Mouse (Mus musculus): ENCODE data around the gene Inhbc.
A peak's percentile ranks its signal among the peaks of the same experiment; 100 is the strongest.

Gene Inhbc

DNA sequence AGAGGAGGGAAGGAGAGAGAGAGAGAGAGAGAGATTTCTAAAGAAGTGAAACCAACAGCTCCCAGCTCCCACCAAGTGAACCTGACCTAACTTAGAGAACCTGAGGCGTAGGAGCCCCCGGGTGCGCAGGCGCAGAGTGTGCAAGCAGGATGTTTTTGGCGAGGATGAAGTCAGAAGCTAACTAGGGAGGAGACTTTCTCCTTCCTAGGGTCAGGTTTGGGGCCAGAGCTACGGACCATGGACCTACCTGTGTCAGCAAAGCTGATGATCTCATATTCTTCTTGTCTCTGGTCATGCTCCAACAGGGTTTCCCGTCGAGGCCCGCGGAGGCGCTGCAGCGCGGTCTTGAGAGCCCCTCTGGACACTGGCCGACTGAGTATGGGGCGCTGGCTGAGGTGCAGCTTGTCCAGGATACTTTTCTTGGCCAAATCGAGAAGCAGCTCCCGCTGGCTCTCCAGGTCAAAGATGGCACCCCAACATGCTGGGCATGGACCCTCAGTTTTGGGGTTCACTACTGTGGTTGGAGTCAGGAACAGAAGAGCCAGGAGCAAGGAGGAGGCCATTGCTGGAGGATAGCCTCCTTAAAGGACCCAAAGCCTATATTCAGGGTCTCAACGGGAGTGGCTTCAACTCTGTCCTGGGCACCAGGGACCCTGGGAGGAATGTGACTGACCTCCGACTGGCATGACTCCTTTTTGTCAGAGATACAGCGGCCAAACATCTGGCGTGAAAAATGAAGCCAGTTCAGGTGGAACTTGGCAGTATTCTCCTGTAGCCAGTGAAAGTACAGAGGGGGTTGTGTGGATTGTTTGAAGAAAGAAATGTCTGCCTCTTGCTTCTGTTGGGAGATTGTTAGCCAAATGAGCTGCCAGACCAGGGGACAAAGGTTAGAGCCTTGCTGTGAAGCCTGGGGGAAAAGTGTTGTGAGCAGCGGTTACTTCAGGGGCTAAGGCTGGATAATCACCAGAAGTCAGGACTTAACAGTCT lies at the start of gene Inhbc:
TSS of gene Inhbc (minus strand) at position 598 of the 987 bp plus-strand sequence.
- DNase-seq (ENCODE audit: low read depth, low spot score) = no peak

DNA sequence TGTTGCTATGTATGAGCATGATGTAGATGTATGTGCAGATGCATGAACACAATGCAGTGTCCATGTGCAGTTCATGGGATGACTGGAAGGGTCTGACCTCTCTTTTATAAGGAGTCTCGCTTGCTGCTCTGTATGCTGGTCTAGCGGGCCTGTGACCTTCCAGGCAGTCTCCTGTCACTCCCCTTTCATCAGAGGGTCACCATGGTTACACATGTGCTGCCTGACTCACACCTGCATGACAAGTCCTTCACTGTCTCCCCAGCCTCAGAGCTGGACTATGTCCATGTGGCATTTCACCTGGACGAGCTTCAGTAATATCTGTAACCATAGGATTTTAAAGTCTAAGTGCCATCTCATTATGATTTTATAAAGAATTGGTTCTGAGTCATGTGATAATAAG lies 43.9 kb upstream of the Inhbc start:
- DNase-seq (ENCODE audit: low read depth, low spot score) = no peak

DNA sequence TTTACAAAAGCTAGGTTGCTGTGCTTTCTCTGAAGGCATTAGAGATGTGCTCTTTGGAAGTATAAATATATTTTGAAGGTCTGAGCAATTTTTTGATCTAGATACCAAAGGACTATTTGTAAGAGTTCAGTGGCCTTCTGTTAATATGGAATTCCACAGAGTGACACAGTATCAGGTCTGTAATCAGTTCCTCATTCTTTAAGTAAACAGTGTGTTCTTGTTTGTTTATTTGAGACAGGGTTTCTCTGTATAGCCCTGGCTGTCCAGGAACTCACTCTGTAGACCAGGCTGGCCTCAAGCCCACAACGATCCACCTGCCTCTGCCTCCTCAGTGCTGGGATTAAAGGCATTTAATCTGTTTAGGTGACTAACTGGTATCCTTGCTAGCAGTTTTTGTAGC lies 43.4 kb upstream of the Inhbc start:
- DNase-seq (ENCODE audit: low read depth, low spot score) = no peak

DNA sequence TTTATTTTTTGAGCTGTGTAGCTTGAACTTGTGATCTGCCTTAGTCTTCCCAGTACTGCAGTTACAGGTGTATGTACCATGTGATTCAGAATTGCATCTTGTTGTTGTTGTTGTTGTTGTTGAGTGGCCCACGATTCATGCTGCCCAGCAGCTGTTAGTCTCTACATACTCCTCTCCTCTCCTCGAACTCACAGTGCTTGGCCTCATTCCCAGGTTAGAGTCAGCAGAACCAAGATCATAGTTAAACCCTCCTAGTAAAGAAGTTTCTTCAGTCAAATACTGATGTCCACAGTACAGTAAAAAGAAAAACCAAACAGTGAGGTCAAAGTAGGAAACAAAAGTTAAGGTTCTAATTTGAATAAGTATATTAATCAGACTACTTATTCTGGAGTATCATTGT lies 42.5 kb upstream of the Inhbc start:
- DNase-seq (ENCODE audit: low read depth, low spot score) = no peak

DNA sequence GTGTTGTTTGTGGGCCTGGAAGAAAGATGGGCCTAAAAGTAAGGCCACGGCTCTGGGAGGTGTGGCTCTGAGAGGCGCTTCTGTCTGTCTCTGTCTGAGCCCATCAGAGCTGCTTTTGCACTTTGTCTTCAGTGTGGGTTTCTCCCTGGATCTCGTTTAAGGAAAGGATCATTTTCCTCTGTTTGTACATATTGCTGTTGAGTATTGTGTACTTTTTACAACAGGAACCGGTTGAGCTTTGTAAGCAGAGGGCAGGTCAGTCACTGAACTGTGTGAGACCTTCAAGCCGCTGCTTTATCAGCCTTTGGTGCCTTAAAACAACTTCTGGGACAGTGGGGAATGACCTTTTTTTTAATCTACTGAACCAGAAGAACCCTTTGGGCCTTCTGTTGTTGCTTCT lies 41.9 kb upstream of the Inhbc start:
- no peak for DNase-seq (ENCODE audit: low read depth, low spot score)

DNA sequence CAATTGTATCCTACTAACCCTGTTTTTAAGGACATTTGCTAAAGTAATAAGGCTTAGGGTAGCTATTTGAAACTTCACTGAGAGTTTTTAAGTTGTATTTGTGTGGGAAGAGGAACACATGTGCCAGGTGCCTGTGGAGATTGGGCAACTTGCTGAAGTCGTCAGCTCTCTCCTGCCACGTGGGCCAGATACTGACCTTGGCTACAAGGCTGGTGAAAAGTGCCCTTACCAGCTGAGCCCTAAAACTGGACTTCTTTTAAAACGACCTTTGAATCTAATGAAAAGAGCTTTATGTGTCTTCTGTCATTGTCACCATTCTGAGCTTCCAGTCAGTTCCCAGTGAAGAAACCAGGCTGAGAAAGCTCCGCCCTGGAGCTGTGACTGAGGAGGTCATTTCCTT lies 37.2 kb upstream of the Inhbc start:
- peak; percentile 21 for DNase-seq (ENCODE audit: low read depth, low spot score)

DNA sequence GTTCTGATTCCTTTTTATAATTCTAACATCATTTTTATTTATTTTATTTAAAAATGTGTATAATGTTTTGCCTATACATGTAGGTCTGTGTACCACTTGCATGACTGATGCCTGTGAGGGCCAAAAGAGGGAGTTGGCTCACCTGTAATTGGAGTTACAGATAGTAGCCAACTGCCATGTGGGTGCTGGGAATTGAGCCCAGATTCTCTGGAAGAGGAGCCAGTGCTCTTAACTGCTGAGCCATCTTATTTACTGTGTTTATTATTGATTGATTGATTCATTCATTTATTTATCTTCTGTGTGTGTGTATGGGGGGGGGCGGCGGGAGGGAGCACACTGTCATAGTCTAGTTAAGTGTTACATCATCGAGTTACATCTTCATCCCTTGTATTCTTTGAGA lies 34.5 kb upstream of the Inhbc start:
- DNase-seq (ENCODE audit: low read depth, low spot score) = no peak

DNA sequence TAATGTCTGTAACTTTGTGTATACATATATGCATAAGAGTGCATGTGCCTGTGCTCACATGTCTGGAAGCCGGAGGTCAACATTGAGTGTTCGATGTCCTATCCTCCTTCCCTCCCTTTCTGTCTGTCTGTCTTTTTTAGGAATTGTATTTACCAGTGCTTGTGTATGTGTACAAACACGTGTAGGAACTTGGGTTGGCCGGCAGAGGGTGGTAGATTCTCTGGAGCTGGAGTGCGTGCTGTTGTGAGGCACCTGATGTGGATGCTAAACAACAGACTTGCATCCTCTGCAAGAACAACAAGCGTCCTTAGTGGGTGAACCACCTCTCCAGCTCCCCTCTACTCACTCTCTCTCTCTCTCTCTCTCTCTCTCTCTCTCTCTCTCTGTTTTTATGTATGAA lies 21.5 kb upstream of the Inhbc start:
- no peak for DNase-seq (ENCODE audit: low read depth, low spot score)

DNA sequence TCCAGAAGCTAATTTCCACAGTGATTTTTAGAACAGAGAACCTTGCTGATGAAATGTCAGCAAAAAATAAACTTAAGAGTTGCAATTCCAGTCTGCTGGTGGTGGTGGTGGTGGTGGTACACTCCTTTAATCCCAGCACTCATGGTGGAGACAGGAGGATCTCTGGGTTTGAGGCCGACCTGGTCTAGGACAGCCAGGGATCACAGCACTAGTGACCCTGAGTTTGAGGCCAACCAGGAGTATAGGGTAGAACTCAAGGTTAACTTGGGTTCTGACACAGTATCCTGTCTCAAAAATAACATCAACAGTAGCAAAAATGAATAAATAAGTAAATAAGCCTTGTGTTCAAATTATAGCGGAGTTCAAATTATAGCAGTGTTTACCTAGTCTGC lies 11.5 kb upstream of the Inhbc start:
- no peak for DNase-seq (ENCODE audit: low read depth, low spot score)

DNA sequence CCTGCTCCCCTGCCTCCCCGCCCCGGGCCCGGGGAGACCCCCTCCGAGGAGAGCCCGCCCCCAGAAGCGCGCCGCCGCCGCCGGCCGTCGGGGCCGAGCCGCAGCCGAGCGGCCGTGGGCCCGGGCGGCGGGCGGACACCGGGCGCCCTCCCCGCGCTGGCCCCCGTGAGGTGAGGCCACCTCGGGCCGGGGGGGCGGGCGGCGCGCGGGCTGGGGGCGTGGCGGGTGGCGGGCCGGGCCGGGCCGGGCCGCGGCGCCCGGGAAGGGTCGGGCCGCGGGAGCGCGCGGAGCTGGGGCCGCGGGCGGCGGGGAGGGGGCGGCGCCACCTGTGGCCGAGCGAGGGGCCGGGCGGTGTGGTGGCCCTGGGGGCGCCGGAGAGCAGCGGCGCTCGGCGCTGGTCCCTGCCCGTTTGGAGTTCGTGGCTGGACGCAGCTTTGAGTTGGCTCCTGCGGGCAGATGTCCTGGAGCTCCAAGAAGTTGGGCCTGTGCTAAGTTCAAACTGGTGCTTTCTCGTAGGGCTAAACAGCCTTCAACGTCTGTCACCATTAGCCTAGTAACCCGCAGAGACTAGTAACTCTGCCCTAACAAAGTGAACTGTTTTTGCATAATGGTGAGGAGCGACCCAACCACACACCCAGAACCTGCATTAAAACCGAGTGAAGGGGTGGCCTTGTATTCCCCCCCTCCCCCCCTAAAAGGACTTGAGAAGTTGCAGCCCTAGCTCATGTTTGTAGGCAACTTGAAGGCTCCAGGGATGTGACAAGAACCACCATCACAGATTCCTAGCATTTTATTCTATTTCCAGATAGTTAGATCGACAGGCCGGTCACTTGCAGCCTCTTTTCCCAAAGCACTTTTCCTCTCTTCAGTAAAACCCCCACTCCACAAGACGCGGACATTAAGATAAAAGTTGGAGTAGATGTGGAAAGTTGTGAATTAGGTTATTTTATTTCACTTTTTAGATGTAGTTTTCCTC lies 10.8 kb upstream of the Inhbc start:
- peak; percentile 23 for DNase-seq (ENCODE audit: low read depth, low spot score)

DNA sequence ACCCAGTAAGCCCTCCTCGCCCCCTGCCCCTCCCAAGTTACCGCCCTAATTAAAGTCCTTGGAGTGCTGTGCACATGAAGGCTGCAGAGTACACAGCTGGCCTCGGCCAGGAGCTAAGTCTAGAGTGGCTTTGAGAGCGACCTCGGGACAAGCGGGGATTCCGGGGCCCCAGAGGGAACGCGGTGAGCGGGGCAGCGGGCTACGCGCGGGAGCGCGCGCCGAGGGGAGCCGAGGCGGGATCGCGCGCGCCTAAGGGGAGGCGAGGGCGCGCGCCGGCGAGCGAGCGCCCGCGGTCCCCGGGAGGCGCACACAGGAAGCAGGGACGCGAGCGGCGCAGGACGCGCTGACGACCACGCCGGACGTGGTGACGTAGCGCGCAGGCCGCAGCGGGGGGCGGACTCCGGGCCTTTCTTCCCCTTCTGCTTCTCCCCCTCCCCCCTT lies 10.0 kb upstream of the Inhbc start, which contains the start of gene R3hdm2:
TSS of gene R3hdm2 (plus strand) at position 77 of the 441 bp plus-strand sequence.
- peak; percentile 86 for DNase-seq (ENCODE audit: low read depth, low spot score)

DNA sequence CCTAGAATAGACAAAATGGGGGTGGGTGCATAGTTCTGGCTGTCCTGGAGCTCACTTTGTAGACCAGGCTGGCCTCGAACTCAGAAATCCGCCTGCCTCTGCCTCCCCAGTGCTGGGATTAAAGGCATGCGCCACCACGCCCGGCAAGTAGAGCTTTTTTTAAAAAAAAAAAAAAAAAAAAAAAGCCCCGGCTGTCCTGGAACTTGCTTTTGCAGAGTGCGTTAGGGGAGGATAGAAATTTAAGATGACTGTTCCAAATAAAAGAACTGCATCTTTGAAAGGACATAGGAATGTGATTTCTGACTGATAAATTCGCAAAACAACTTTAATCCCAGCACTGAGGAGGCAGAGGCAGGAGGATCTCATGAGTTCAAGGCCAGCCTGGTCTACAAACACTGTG lies 9.4 kb upstream of the Inhbc start:
- no peak for DNase-seq (ENCODE audit: low read depth, low spot score)

DNA sequence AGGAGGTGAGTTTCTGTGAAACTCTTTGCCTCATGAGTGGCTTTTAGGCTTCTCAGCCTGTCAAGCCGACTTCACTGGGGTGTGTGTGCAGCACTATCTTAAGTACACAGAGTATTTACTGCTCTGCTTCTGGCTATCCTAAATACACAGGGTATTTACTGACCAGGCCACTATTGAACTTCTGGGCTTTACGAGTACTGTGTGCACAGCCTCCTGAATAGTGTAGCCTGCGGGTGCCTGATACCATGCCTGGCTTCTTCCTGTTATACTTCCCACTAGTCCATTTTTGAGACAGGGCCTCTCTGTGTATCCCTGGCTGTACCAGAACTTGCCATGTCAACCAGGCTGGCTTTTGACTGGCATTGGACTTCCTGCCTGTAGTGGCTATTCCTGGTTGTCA lies 7.5 kb upstream of the Inhbc start:
- DNase-seq (ENCODE audit: low read depth, low spot score) = no peak

DNA sequence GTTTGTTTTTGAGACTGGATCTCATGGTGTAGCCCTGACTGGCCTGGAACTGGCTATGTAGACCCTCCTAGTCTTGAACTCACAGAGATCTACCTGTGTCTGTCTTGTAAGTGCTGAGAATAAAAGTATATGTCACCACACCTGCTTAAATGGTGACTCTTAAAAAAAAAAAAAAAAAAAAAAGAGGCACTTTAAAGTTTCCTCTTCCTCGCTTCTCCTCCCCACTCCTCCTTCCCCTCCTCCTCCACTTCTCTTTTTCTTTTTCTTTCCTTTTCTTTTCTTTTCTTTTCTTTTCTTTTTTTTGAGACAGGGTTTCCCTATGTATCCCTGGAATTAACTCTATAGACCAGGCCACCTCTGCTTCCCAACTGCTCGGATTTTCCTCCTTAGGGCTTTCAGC lies 792 bp upstream of the Inhbc start:
- DNase-seq (ENCODE audit: low read depth, low spot score) = no peak

DNA sequence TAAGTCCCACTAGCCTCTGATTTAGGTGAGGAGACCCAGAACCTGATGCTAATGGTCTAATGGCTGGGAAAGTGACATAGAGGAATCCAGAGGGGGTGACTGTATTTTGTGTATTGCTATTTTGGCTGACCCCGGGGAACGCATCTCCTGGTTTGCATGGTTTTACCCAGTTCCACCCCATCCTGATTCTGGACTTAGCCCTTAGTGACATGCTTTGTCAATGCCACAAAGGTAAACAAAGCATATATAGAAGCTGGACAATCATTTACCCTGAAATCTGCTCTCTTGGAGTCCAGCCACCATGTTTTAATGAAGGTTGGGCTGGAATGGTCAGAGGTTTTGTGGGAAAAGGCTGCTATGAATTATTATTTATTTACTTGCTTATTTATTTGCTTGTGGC lies 2.0 kb downstream of the Inhbc start:
- DNase-seq (ENCODE audit: low read depth, low spot score) = no peak

DNA sequence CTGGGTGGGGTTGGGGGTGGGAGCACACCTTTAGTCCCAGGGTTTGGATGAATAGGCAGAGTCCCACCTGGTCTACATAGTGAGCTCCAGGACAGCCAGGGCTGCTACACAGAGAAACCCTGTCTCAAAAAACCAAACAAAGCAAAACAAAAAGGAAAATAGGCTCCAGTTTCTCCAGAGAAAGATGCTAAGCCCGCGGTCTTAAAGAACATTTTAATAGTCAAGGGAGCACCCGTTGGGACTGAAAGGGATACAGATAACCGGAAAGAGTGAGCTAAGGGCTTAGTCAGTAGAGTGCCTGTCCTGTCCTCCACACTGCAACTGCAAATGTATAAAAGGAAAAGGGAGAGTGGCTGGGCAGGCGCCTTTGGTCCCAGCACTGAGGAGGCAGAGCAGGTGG lies 3.1 kb downstream of the Inhbc start:
- DNase-seq (ENCODE audit: low read depth, low spot score) = no peak

DNA sequence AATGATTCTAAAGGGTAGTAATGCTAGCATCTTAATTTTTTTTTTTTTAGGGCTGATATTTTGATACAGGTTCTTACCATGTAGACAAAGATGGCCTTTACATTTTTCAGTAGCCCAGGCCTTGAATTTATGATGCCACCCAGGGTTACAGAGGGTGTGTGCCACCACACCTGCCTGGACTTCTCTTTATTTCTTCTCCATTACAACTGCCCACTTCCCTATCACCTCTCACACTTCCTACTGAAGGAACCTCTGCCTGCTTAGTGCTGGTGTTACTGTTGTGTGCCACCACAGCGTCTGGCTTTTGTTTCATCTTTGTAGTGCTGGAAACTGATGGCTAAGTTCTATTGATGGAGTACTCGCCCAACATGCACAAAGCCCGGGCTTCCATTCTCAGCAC lies 9.5 kb downstream of the Inhbc start:
- no peak for DNase-seq (ENCODE audit: low read depth, low spot score)

DNA sequence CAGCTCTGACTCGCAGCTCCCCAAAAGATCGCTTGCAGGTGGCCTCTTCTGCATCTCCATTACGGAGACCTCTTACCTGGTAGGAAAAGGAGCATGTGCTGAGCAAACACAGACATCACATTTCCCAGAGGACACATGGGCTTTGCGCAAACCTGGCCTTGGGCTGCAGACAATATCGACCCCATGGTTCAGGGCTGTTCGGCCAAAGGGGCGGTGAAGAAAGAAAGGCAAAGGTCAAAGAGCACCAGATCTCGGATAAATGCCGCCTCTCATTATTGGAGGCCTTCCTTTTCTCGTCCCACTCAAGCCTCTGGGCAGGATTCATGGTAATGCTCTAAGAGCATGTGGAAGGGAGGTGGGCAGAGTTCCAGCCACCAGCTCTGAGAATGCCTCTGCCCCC lies 14.9 kb downstream of the Inhbc start:
- DNase-seq (ENCODE audit: low read depth, low spot score) = no peak

DNA sequence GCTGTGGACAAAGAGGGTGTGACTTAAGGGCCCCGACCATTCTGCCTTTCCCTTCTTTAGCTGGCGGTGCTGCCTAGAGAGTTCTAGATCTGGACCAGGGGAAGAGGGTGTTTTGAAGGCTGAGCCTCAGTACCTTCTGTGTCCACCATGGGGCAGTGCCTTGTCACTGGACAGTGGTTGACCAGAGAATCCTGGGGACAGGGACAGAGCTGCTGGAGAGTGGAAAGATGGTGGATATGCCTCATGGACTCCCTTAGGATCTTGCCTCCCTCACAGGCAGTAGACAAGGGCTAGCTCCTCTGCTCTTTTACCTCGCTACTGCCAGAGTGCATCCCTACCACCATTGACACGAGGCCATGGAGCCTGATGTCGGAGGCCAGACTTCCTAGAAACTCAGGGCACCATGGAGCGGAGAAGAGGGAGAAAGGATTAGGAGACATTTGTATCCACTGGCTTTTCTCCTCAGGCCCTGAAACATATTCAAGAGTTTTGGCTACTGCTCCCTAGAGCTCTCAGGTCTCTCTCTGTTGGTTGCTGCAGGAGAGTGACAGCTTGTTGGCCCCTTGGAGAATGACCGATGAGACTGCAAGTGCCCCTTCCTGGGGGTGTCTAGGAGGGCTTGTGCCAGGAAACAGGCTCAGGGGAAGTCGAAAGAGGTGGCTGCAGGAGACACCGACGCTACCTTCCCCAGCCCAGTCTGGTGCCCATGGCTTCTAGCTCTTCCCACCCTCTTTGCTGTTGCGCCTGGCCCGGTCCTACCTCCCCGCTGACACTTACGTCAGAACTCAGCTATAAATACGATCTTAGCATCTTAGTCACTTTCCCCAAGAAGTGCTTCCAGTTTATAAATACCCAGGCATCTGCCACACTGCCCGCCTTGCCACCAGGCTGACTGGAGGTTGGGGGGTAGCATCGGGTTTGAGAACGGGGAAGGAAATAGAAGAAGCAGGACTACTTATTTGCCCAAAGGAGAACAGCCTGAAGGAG lies 16.0 kb downstream of the Inhbc start, which contains the start of gene Inhbe:
TSS of gene Inhbe (minus strand) at position 503 of the 987 bp plus-strand sequence.
- peak; percentile 68 for DNase-seq (ENCODE audit: low read depth, low spot score)

DNA sequence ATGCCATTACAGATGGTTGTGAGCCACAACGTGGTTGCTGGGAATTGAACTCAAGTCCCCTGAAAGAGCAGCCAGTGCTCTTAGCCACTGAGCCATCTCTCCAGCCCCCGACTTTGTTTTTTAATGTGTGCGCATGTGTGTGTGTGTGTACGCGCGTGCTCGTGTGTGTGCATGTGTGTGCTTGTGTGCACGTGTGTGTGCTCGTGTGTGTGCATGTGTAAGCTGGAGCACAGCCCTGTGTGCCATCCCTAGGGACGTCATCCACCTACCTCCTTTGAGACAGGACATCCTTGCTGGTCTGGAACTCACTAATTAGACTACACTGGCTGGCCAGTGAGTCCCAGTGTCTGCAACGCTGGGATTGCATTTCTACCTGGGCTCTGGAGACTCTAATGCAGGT lies 17.5 kb downstream of the Inhbc start:
- no peak for DNase-seq (ENCODE audit: low read depth, low spot score)

DNA sequence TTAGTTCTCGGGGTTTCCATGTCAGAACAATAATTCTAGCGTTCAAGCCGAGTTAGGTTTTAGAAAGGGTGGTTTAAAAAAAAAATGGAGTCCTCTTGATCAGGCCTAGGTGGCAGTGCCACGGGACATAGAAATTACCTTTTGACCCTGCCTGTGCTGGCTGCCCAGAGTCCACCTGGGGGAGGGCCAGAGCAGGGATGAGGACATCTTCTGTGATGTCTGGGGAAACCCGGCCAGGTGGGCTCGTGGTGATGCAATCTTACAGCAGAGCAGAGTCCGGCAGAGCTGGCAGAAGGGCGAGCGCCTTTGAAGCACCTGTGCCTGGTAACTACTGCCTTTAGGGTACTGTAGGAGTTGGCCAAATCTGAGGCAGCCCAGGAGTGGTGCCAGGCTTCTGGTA lies 18.0 kb downstream of the Inhbc start:
- DNase-seq (ENCODE audit: low read depth, low spot score) = no peak
